Mouse (Mus musculus): ENCODE results near the gene Det1.

Det1 gene

GRCm38 (mm10) chr7:78846737-78847434 lies at the start of gene Det1:
Gene Det1, minus strand, starts transcription at chr7:78847263.
- peak; percentile 92 for DNase-seq

DNA sequence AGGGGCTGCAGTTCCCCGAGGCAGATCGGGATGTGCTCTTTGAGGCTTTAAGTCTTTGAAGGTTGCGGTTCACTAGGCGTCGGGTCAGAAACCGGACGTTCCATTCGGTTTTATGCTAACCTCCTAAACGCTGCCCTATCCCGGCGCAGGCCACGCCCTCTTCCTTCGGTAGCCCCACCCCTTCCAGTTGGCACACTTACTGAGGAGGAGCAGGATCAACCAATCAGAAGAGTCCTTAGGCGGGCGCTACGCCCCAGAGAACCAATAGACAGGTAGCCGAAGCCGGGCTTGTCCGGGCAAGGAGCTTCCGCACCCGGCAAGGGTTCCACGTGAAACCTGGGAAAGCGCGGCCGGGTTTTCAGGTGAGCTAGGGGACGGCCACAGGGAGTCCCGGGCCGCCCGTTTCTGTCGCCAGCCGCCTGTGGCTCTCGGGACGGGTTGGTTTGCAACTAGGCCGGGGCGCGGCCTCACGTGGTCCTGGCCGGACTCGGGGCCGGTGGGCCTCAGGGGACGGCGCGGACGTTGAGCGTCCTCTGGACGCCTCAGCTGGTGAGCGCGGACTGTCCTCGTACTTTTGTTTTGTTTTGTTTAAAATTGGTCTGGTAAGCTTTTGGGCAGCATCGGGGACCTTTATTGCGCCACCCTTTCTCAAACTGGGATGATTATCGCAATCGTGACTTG lies 48.7 kb upstream of the Det1 start, which contains the start of gene Aen:
Gene Aen (plus strand): TSS at position 202 of the 681 bp plus-strand sequence.
- peak; percentile 99 for DNase-seq

DNA sequence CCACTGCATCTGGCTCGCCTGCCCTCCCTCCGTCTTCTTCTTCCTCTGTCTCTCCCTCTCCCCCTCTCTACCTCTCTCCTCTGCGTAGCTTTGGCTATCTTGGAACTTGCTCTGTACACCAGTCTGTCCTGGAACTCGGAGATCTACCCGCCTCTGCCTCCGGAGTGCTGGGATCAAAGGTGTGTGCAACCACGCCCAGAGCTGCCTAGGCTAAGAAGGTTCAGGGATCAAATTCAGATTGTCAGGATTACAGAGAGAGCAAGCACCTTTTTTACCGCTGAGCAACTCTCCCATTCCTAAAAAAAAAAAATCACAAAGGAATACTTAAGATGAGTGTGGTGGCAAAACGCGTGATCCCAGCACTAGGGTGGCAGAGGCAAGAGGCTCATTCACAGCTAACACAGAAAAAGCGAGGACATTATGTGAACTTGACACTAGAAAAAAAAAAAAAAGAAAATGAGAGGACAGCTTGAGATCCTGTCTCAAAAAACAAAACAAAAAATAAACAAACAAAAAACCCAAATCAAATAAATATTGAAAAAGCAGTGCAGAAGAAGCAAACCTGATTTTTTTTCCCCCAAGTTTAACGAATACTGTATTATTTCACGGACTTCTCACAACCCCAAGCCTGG lies 48.1 kb upstream of the Det1 start:
- DNase-seq, result no peak

- DNase-seq, result no peak
Observed at GRCm38 (mm10) chr7:78893917-78894316, 46.9 kb upstream of the Det1 start.

- peak; percentile 74 to 88 for DNase-seq
Observed at GRCm38 (mm10) chr7:78890641-78891040, 43.6 kb upstream of the Det1 start.

GRCm38 (mm10) chr7:78887431-78887842 lies 40.4 kb upstream of the Det1 start:
- DNase-seq, result no peak

DNA sequence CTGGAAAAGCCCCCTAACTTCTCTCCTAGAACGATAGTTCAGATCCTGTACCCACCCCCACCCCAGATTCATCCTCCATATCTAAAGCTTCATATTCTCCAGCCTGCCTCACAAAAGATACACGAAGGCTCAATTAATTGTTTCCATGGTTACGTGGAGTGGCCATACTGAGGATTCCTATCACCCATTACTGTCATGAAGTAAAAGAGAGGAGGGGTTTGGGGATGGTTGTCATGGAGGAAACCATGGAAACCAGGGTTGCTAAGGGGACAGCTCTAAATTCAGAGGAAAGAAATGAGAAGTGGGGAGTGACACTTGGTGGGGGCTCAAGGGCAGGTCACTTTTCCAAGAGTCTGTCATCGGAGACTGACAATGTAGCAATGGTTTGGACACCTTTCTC lies 39.4 kb upstream of the Det1 start:
- no peak for DNase-seq

DNA sequence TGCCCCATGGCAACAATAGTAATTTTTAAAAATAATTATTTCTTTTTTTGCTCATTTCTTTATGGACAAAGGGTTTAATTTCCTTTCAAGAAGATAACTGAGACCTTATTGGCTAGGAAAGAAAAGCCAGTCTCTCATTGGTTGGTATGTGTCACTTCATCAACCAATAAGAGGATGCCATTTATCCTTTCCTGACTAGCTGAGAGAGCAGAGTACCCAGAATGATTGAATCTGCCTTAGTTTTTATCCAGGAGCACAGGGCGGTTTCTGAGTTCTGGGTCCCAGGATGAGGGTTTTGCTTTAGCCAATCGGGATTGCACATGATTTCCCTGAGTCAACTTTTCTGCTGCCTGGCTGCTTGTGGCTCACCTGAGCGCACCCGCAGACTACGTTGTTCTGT lies 38.3 kb upstream of the Det1 start:
- DNase-seq, result no peak

DNA sequence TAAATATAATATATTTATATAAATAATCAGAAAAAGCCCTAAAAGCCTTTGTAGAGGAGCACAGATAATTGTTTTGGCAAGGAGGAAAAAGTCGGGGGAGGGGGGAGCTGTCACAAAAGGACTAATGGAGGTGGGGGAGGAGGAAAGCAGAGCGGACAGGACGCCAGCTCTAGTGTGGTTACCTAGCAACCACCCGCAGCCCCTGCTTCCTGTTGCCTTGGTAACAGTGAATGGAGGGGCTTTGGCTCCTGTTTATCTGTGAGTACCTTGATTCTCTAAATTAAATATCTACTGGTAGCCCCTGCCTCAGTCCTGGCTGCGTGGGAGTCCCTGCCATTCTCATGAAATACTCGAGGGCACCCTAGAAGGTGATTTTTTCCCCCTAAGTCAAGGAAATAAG lies 37.1 kb upstream of the Det1 start:
- DNase-seq, result no peak

GRCm38 (mm10) chr7:78883726-78884060 lies 36.6 kb upstream of the Det1 start:
- DNase-seq, result no peak

DNA sequence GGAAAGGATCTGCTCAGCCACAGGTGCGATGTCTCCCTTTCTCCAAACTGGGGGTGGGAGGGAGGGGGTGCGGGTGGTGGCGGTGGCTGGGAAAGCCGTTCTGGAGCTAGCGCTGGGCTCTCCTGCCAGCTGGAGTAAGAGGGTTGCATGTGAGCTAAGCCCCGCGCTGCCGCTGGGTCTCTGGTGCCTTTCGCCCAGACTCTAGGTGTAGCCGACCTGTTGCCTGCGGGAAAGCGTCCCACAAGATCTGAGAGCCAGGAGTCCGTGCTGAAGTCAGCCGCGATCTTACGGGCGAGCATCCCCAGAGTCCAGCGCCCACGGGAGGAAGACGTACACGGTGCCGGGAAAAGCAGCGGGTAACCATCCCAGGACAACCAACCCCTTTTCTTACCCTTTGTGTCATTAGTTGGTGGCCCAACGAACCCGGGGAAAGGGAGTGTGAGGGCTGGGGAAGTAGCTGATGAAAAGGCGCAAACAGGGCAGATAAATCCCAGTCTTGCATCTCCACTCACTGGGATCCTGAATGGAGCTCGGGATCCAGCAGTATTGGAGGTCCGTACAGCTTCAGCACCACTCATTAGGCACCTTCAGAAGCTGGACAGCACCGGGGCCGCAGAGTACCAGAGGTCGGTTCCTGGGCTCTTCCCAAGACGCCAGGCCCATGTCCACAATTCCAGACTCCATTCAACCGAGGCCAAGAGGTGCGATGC lies 36.1 kb upstream of the Det1 start:
- DNase-seq, result no peak

DNA sequence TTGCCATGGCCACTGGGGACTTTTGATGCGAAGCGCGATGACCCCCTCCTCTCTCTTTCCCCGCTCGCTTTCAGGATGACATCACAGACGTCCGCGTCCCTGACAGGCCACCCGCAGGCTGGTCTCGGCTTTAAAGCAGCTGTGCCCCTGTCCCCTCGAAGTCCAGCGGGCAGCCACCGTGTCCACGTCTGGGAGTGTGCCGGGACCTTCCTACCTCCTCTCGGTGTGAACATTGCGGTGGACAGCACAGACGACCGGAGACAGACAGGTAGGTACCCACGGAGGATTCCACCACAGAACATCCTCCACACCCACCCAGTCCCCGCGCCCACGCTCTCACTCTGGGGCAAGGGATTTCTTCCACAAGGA lies 35.4 kb upstream of the Det1 start:
- DNase-seq, result no peak

DNA sequence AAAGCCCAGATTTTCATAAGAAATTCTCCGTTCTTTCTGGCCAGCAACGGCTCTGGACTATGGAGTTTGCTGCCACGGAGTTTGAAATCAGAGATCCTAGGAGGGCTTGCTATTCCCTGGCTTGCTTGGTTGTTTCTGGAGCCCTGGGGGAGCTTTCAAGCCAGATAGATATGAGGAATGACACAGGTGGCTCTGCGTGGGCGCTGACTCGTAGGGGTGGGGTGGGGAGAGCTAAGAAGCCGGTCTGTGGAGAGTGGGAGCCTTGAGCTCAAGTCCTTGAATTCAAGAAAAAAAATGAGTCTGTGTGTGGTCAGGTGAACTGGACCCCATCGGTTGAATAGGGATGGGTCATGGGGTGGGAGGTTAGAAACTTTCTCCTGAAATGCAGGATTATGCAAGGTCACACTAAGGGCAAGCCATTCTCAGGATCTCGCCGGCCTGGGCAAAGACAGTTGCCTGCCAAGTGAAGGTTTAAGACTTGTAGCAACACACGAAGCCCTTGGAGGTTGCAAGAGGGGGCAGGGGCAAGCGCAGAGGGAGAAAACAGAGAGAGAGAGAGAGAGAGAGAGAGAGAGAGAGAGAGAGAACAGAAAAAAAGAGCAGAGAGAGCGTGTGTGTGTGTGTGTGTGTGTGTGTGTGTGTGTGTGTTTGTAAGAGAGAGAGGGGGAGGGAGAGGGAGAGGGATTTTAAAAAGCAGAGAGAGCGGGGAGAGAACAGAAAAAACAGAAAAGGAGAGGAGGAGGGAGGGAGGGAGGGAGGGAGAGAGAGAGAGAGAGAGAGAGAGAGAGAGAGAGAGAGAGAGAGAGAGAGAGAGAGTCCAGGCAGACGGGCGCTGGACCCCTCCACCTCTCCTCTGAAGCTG lies 34.8 kb upstream of the Det1 start:
- no peak for DNase-seq

- DNase-seq, result no peak
Observed at GRCm38 (mm10) chr7:78872831-78873230, 25.8 kb upstream of the Det1 start.

DNA sequence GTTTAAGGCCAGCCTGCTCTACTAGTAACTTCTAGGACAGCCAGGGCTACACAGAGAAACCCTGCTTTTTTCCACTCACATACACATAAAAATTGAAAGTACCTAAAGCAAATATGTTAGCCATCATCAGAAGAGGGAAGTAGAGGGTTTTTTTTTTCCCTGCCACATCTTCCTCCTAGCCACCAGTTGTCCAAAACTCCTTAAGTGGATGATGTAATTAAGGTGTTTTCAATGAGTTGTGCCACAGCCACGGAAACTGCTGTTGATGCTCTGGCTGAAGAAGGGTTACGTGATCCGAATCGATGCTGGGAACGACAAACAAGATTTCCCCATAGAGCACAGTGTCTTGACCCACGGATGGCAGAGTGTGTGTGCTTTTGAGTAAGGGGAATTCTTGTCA lies 25.3 kb upstream of the Det1 start:
- no peak for DNase-seq

DNA sequence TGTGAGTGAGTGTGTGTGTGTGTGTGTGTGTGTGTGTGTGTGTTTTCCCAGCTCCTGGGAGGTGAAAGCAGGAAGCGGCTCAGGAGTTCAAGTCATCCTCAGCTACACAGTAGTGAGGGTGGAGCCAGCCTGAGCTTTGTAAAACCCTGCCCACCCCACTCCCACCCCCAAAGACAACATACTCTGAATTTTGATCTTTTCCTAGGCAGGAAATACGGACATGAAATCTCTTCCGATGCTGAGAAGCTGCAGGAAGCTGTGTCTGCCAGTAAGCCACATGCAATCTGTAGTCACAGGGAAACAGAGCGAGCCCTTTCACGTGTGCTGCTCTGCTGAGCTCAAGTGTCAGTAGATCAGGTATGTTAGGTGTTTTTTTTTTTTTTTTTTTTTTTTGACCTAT lies 21.7 kb upstream of the Det1 start:
- DNase-seq, result no peak

GRCm38 (mm10) chr7:78865212-78865949 lies 18.3 kb upstream of the Det1 start:
- DNase-seq, result no peak

DNA sequence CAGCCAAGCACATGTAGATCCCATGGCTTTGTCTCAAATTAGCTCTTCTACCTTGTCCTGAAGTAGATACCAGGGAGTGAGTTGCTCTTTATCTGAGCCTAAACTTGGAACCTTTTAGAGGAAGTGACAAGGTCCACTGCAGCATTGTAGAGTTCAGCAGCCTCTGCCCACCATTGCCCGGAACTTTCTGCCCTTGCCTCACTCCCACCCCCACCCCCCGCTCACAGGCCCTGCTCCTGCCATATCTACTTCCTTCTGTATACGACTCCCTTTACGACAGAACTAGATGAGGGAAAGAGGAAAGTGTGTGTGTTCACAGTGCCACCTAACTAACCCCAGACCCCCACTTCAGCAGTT lies 17.4 kb upstream of the Det1 start:
- DNase-seq, result no peak

- no peak for DNase-seq
Observed at GRCm38 (mm10) chr7:78863796-78864445, 16.9 kb upstream of the Det1 start.

DNA sequence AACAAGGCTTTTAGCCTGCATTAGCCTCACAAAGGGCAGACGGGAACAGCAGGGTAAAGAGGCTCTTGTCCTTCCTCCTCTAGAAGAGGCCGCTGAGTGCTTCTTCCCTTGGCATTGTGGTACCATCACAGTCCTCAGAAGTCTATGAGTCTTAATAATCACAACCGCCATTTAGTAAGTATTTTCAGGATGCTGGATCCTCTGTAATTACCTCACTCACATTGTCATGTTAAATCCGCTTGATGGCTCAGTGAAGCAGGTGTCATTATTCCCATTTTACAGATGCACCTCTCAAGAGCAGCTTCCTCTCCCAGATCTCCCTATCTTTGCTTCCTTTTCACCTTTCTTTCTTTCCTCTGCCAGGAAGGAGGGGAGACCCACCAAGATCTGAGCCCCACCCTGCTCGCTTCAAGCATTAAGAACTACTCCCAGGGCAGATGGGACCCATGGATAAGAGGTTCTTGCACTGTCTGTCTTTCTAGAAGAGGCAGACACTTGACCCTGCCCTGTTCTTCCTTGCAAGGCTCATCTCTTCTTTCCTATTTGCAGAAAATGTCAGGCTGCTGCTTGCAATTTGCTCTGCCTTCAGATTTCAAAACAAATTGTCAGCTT lies 8.1 kb upstream of the Det1 start:
- no peak for DNase-seq

GRCm38 (mm10) chr7:78854051-78854450 lies 7.0 kb upstream of the Det1 start:
- DNase-seq, result no peak

Data from lung, postnatal 4 days (tissue).